Mouse (Mus musculus) regulatory T cell (primary cell): Measurements from ENCODE around the gene Rbm14.

Experiments
- in situ Hi-C: fragments of 300-600 bp; cut with MboI, MseI; formaldehyde crosslinking; loops from one replicate; pipeline ENCODE4 v1.15.1; 2025; ENCODE audit warnings: high pct_unique_total_duplicates

Rbm14 gene

GRCm38 (mm10) chr19:4811063-4811908 lies at the start of gene Rbm14, which contains the start of gene Gm21992:
Gene Rbm14, minus strand, starts transcription at chr19:4811634.
Gene Gm21992, minus strand, starts transcription at chr19:4811612.
- in situ Hi-C loops, result loop anchor here (10.0 kb wide), 1 partner anchor 284 kb away; the partner anchor contains the start of gene Cnih2

GRCm38 (mm10) chr19:4859081-4859480 lies 47.6 kb upstream of the Rbm14 start:
- in situ Hi-C loops, result no loop called here

- in situ Hi-C loops, result no loop called here
These were observed 44.5 kb upstream of the Rbm14 start for GRCm38 (mm10) chr19:4855951-4856350.

GRCm38 (mm10) chr19:4855470-4855820 lies 44.0 kb upstream of the Rbm14 start:
- in situ Hi-C loops, result no loop called here

- in situ Hi-C loops, result no loop called here
These were observed 43.4 kb upstream of the Rbm14 start, which contains the start of gene Ctsf for GRCm38 (mm10) chr19:4854552-4855469. Gene Ctsf, plus strand, starts transcription at chr19:4855130.

GRCm38 (mm10) chr19:4850281-4850680 lies 38.8 kb upstream of the Rbm14 start:
- in situ Hi-C loops, result no loop called here

GRCm38 (mm10) chr19:4849800-4850199 lies 38.4 kb upstream of the Rbm14 start:
- in situ Hi-C loops, result no loop called here

GRCm38 (mm10) chr19:4847490-4847889 lies 36.1 kb upstream of the Rbm14 start:
- in situ Hi-C loops, result no loop called here

- in situ Hi-C loops, result no loop called here
These were observed 34.4 kb upstream of the Rbm14 start for GRCm38 (mm10) chr19:4845846-4846245.

- in situ Hi-C loops, result no loop called here
These were observed 31.2 kb upstream of the Rbm14 start for GRCm38 (mm10) chr19:4842611-4843010.

GRCm38 (mm10) chr19:4840848-4841247 lies 29.4 kb upstream of the Rbm14 start:
- in situ Hi-C loops, result no loop called here

GRCm38 (mm10) chr19:4839149-4839548 lies 27.7 kb upstream of the Rbm14 start, which contains the start of the genes Ccs and Ccdc87:
Gene Ccs, minus strand, starts transcription at chr19:4839332.
Gene Ccdc87, plus strand, starts transcription at chr19:4839366.
- in situ Hi-C loops, result no loop called here

GRCm38 (mm10) chr19:4838526-4839140 lies 27.2 kb upstream of the Rbm14 start:
- in situ Hi-C loops, result no loop called here

GRCm38 (mm10) chr19:4837049-4837448 lies 25.6 kb upstream of the Rbm14 start:
- in situ Hi-C loops, result no loop called here

- in situ Hi-C loops, result no loop called here
These were observed 24.7 kb upstream of the Rbm14 start for GRCm38 (mm10) chr19:4836096-4836495.

- in situ Hi-C loops, result no loop called here
These were observed 22.5 kb upstream of the Rbm14 start for GRCm38 (mm10) chr19:4833977-4834376.

- in situ Hi-C loops, result no loop called here
These were observed 17.7 kb upstream of the Rbm14 start for GRCm38 (mm10) chr19:4829156-4829555.

GRCm38 (mm10) chr19:4828444-4829114 lies 17.1 kb upstream of the Rbm14 start:
- in situ Hi-C loops, result no loop called here

- in situ Hi-C loops, result loop anchor here (5.0 kb wide), 1 partner anchor 72 kb away; no protein-coding TSS in a partner anchor
These were observed 9.4 kb upstream of the Rbm14 start for GRCm38 (mm10) chr19:4820678-4821303.

- in situ Hi-C loops, result loop anchor here (10.0 kb wide), 1 partner anchor 277 kb away; the partner anchor contains the start of gene Cnih2
These were observed 5.9 kb upstream of the Rbm14 start for GRCm38 (mm10) chr19:4817182-4817835.
